Mouse (Mus musculus): ENCODE results near the gene Actn4.

The Actn4 gene

DNA sequence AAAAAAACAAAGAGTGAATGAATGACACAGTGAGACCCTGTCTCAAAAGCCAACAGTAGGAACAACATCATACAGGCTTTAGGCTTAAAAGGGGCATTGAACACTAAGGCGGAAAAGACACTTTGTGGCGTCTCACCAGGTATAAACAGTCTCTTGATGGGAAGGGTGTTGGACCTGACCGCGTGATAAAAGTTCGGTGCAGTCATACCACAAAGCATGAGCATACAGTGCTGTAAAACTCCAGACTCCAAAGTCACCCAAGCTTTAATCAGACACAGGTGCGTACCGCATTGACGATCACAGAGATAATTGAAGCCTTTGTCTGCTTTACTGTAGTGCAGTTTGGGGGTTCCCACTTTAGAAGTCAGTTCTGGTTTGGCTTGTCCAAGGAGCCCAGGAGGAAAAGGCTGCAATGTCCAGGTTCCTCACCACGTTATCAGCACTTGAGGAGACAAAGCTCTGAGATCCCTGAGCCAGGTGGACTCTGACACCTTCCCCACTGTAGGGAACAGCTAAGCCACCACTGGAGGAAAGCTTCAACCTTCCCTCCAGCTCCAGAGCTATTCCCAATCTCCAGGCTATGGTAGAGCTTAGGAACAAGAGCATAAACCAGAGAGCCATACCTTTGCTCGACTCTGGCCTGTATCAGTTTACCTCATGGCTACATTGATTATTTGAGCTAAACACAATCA lies 11.6 kb downstream of the Actn4 start:
- DNase-seq (ENCODE audit: low spot score), result no peak

GRCm38 (mm10) chr7:28949298-28949697 lies 12.8 kb downstream of the Actn4 start:
- DNase-seq (ENCODE audit: low spot score), result no peak

DNA sequence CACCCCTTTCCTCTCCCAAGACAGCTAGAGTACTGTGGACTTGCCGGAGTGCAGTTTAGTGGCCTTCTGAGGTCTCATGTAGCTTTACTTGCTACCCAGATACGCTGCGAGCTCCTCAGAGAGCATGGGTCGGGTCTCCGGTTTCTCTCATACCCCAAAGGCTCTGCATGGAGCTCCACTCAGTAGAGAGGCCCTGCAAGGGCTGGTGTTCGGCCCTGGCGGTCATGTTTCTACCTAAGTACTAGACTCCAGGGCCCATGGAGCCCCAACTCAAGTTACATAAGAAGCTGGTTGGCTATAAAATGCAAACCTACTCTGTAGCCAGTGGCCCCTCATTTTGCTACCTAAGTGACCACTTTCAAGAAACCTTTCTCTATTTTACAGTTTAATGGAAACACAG lies 13.4 kb downstream of the Actn4 start:
- DNase-seq (ENCODE audit: low spot score), result no peak

DNA sequence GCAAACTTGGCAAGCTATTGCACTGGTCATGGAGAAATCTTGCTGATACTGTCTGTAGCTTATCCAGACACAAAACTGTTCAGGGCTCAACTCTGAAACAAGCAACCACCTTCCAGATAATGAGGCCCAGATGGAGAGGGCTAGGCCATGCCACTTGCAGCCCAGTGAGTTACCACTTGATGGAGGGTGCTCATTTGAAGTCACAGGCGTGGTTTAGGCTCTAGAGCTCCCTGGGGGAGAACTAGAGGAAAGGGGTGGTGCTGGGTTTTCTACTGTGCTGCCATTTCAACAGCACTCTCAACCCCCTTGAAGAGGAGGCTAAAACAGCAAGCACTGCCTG lies 15.9 kb downstream of the Actn4 start:
- DNase-seq (ENCODE audit: low spot score), result no peak

- no peak for DNase-seq (ENCODE audit: low spot score)
Measured at GRCm38 (mm10) chr7:28945416-28946270, 16.5 kb downstream of the Actn4 start.

GRCm38 (mm10) chr7:28944756-28945415 lies 17.3 kb downstream of the Actn4 start:
- DNase-seq (ENCODE audit: low spot score), result no peak

DNA sequence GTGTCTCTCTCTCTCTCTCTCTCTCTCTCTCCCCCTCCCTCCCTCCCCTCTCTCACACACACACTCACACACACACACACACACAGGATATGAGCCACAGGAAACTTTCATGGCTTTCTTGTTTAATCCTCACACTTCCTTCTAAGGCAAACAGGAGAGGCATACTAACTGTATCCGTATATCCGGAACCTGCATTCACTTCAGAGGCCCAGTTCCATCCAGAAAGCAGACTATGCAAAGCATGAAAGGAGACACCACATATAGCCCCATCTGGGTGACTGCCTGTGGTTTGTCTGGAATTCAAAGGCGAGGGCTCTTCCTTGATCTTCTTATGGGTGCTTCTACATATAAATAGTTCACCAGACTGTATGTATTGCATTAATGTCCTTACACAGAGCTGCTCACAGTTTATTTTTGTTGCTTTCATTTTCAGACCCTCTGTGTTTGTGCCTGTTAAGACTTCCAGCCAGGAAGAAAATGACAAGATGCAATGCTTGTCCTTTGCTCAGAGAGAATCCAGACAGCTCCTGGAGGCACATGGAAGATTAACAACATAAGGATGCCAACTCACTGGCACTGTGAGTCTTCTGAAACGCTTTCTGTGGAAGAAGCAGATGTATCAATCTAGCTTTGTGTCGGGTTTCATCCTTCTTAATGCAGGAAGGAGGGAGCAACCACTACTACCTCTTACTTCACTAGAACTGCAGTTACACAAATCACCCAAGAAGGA lies 18.5 kb downstream of the Actn4 start:
- no peak for DNase-seq (ENCODE audit: low spot score)

DNA sequence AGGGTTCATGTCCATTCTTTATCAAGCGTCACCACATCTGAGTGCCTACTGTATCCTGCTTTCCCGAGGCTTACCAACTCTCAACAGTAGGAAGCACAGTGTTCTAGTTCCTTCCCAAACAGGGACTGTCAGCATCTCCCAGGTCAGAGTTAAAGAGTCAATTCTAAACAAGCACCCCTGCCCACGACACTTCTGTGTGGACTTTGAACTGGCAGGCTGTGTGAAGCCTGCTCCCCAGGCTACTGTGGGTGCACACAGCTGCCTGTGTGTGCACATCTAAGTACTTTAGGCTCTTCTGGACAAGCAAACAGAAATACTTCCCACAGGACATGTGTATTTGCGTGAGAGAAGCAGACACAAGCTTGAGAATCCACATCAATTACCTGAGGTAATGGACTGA lies 20.6 kb downstream of the Actn4 start:
- no peak for DNase-seq (ENCODE audit: low spot score)

- DNase-seq (ENCODE audit: low spot score), result no peak
Measured at GRCm38 (mm10) chr7:28941129-28941528, 21.0 kb downstream of the Actn4 start.

- no peak for DNase-seq (ENCODE audit: low spot score)
Measured at GRCm38 (mm10) chr7:28939418-28940183, 22.5 kb downstream of the Actn4 start.

- DNase-seq (ENCODE audit: low spot score), result no peak
Measured at GRCm38 (mm10) chr7:28938654-28939053, 23.5 kb downstream of the Actn4 start.

- DNase-seq (ENCODE audit: low spot score), result no peak
Measured at GRCm38 (mm10) chr7:28936787-28937186, 25.4 kb downstream of the Actn4 start.

- no peak for DNase-seq (ENCODE audit: low spot score)
Measured at GRCm38 (mm10) chr7:28933825-28934224, 28.3 kb downstream of the Actn4 start.

DNA sequence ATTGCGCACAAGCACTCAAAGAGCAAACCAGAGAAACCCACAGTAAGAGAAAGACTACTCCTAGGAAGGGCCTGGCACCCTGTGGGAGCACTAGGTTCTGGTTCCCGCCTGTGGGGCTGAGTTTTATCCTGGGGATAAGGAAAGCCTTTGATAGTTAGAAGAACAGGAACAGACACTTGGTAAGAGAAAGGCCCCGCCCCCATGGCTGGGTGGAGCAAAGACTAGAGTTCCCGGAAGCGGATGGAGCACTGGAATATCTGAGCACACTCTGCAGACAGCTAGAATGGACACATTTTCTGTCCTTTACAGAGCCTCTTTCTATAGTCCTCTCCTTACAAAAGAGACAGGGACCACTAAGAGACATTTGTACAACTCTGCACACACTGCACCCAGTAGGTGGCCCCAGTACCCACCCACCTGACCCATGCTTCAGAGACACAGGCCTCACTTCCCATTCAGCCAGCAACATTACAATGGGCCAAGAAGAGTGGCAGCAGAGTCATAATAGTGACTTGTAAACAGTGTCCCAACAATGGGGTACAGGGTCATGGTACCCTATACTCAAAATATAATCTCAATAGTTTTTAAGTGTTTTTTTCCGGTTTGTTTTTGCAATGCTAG lies 29.6 kb downstream of the Actn4 start:
- no peak for DNase-seq (ENCODE audit: low spot score)

DNA sequence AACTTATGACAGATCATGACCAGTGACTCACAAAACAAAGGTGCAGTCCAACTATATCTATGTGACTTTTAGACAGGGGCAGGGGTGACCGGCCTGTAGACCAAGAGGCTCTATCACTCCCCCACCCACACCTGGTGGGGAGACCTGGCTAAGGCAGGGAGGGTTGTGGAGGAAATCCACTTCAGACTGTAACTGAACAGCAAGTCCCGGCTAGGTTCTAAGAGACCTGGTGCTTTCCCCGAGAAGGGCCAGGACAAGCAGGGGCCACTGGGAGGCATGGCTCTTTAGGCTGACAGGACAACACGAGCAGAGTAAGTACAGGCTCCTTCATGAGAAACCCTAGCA lies 30.5 kb downstream of the Actn4 start:
- no peak for DNase-seq (ENCODE audit: low spot score)

DNA sequence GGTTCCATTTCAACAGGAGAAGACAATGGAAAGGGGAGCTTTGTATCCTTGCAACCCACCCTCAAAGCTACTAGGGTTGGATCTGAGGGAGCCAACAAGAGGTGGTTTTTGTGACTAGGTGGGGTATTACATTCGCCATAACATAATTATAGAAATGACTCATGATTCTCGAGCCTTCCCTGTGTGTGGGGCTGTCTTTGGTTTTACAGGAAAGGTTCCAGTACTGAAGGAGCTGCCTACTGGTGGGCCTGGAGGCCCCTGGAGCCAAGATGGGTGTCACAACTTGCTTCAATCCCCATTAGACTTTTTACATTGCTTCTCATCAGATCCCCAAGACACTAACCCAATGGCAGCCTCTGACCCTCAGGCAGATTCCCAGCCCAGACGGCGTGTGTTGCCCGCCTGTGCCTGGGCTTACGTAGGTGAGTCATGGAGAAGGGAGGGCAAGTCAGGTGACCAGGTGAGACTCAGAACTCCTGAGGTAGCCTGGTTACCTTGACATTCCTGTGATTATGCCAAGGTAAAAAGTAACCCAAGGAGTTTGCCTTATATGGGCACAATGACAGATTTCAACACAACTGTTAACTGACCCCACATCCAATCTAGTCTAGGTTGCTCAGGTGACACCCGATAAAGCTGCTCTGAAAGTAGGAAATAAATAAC lies 31.0 kb downstream of the Actn4 start:
- no peak for DNase-seq (ENCODE audit: low spot score)

DNA sequence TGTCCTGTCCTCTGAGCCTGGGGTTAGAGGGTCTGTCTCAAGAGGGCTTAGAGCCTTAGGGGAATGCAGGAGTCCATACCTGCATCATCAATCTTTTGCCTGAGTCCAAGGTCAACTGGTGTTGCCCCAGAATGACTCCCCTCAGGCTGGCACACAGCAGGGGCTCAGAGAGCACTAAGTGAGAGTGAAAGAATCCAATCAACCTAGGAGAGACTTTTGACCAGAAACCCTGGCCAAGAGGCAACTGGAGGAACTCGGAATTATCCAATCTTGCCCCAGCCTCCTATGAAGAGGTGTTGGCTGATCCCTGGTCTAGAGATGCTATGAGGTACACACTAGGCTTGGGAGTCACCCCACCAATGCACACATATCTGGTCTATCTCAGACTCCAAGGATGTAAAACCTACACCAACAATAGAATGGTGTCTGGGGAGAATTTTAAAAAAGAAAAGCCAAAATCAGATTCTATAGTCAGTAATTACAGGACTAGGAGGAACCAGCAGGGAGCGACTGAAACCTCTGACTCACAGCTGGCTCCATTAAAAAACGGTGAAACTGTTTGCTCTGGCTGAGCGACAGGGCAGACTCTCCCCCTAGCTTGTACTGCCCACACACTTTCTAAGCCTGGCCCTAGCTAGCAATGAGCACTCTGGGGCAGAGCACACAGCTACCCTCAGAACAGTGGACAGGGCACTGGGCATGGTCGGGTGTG lies 31.7 kb downstream of the Actn4 start:
- no peak for DNase-seq (ENCODE audit: low spot score)

- DNase-seq (ENCODE audit: low spot score), result no peak
Measured at GRCm38 (mm10) chr7:28929381-28929780, 32.8 kb downstream of the Actn4 start.

DNA sequence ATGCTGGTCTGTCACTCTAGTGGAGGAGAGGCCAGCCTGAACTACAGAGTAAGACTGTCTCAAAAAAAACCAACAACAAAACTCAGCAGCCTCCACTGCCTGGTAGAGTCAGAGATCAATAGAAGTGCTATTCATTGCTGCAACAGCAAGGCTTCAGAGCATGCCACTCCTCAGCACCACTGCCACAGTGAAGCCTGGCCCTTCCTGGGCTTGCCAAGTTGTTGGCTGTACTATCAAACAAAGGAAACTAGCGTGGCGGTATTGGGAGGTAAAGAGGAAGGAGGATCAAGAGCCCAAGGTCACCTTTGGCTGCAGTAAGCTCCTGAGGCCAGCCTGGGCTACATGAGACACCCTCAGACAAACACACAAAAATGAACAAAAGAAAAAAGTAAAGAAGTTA lies 36.0 kb downstream of the Actn4 start:
- DNase-seq (ENCODE audit: low spot score), result no peak

DNA sequence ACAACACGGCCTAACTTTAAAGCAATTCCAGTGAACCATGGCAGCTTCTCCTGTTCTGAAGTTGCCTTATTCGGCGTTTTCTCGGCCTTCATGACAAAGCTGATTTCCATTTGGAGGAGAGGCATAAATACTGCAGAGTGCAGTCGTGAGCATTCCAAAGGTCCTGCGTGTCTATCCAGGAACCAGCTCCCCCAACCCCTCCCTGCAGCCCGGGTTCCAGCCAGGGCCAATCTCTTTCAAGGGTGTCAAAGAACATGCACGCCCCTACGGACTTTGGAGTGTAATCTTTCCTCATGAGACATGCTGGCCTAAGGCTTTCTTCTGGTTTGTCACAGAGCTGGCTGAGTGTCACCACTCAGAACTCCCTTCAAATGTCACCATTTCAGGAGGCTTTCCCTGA lies 36.8 kb downstream of the Actn4 start:
- DNase-seq (ENCODE audit: low spot score), result no peak
